Mouse (Mus musculus): Measurements from ENCODE around the gene Enthd1. TPM values are rescaled to one million over a fixed set of nuclear protein-coding genes. Genes with fewer than 3 reads are reported as not detected.

Enthd1 gene
- polyA plus RNA-seq, 1 experiment, result not detected

DNA sequence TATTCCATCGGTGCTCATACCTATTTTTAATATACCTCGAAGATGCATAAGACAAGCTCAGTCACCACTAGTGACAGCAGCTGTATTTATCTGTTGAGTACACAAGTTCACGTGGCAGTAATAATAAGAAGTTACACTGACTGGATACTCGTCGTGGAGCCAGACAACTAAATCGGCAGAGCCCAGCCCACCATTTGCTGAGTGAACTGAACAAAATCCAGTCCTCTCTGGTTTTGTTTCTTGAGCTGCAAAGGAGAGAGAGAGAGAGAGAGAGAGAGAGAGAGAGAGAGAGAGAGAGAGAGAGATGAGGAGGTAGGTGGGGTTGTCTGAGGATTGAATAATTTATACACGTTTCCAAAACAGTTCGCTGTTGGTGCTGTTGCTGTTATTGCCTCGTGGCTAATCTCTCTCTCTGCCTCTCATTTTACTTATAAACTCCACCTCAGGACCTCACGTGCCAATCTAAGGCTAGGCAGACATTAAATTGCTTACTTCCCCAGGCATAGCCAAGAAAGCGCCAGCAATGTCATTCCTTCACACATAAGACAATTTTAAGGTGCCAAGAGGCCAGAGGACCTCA, 11.5 kb upstream of the Enthd1 start:
- H3K4me3 ChIP-seq (replicated peaks), result no peak overlapping the region
- H3K9me3 ChIP-seq, result no peaks in the 10 kb centered on the region
- no peaks in the 10 kb centered on the region for H3K36me3 ChIP-seq (replicated peaks; ENCODE audit: low read length)
- H3K4me1 ChIP-seq, result peaks cover 14% of the 10 kb centered on the region
- peaks cover 67% of the 10 kb centered on the region for H3K27me3 ChIP-seq (replicated peaks)
- TF ChIP-seq FLI1 (IDR thresholded peaks at IDR 0.05; ENCODE audit: low read length) (no peak), GATA1 (IDR thresholded peaks at IDR 0.05; ENCODE audit: borderline replicate concordance, low read length) (no peak)

DNA sequence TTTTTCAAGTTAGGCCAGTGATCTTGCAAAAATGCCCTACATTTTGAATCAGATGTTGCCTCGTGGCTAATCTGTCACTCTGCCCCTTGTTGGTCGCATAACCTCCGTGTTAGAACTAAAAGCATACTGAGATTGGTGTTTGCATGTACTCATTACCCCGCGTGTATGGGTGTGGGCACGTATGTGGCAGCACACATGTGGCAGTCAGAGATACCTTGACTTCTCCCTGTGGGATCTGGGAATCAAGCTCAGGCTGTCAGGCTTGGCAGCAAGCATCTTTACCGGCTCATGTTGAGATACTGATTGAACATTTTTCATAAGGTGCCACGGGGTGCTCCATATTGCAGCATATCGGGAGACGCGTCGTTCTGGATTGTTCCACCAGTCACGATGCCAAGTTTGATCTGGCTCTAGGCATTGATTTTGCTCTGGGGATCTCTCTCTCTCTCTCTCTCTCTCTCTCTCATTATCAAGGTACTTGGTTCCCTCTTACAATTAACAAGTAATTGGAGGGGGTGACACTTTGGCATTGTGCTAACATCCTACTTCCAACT, 10.9 kb upstream of the Enthd1 start:
- Histone ChIP-seq H3K9me3 (no peaks in the 10 kb centered on the region), H3K27me3 (replicated peaks) (peaks cover 67% of the 10 kb centered on the region), H3K4me1 (peaks cover 15% of the 10 kb centered on the region), H3K4me3 (replicated peaks) (no peak overlapping the region), H3K36me3 (replicated peaks; ENCODE audit: low read length) (no peaks in the 10 kb centered on the region)
- TF ChIP-seq FLI1 (IDR thresholded peaks at IDR 0.05; ENCODE audit: low read length), result no peak
- no peak for TF ChIP-seq GATA1 (IDR thresholded peaks at IDR 0.05; ENCODE audit: borderline replicate concordance, low read length)

DNA sequence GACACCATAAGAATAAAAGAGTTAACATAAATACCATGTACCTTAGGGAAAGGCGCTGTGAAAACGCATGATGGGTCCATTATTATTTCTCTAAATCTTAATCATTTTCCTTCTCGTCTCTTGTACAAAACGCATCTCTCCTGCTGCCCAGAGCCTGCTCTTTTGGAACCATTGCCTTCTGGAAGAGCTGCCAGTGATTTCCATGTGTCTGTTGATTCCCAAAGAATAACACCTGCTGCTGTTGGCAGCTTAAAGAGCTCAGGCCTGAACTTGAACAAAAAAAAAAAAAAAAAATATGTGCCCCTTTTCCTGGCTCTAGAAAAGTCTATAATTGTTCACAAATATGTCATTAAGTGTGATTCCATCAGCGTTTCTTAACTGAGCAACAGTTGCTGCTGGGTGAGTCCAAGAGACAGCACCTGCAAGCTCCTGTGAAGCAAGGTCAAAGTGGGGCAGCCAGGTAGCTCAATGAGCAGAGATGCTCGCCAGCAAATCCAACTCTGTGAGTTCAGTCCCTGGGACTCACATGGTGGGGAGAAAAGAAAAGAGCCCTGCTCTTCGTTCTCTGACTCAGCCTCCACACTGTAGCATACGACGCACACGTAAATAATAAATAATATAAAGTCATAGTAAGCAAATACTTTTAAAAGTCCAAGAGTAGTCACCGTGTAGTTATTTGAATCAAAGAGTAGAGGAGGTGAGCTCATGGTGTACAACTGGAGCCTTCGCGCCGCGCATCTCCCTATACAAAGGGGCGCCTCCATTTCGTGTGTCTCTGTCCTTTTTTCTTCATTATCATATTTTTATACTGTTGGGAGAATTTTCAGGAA, 9.5 kb upstream of the Enthd1 start:
- Histone ChIP-seq H3K4me3 (replicated peaks) (no peak overlapping the region), H3K27me3 (replicated peaks) (peaks cover 67% of the 10 kb centered on the region), H3K36me3 (replicated peaks; ENCODE audit: low read length) (no peaks in the 10 kb centered on the region), H3K9me3 (no peaks in the 10 kb centered on the region), H3K4me1 (peaks cover 15% of the 10 kb centered on the region)
- TF ChIP-seq GATA1 (IDR thresholded peaks at IDR 0.05; ENCODE audit: borderline replicate concordance, low read length) (no peak), FLI1 (IDR thresholded peaks at IDR 0.05; ENCODE audit: low read length) (no peak)

DNA sequence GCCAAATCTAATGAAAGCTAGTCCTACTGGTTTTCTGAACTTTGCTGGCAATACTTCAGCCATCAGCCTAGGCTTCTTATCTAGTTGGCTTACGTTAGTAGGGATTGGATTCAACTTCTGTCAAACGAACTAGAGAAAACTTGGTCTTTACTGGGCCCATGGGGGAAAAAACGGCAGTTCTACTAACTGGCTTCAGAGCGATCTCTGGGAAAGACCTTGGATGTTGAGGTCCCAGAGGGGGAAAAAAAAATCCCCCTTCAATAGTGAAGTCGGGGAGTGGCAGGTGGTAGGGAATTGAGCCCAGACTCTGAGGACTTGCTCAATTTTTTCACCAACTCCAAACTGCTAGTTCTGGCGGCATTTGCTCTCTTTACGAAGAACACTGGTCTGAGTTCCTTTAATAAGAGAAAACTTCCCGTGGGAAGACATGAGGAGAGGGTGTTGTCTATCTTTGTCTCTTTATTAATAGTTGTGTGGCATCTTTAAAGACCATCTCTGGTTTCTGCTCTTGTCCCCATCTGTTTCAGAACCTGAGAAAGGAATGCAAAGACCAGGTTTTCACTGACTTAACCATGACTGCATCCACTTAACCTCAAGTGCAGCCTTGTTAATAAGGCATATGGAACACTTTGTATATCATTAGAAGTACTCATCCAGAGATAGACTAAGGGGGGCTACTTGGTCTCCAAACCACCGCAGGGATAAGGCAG, 8.0 kb upstream of the Enthd1 start:
- peaks cover 71% of the 10 kb centered on the region for H3K27me3 ChIP-seq (replicated peaks)

DNA sequence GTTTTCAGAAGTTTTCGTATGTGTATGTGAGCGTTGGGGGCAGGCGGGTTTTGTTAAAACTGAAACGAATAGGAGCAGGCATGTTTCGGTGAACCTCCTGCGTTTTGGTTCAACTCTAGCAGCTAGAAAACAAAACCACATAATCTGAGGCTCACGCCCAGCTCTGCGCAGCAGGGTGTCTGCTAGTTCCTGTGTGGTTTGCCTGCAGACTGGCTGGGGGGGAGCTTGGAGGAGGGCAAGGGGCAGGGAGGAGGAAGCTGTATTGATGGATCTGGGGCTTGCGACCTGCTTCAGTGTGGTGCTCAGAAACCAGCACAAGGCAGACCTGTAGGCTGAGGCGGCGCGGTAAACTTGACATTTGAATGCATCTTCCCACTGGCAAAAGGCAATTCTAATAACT, 7.3 kb upstream of the Enthd1 start, which contains the start of gene Grap2:
Gene Grap2, plus strand, starts transcription at position 304 of the 400 bp plus-strand sequence.
- Histone ChIP-seq H3K27me3 (replicated peaks) (peaks cover 72% of the 10 kb centered on the region), H3K4me3 (replicated peaks) (peak within 1 kb of the TSS; percentile 88), H3K9me3 (no peaks in the 10 kb centered on the region), H3K4me1 (peaks cover 16% of the 10 kb centered on the region), H3K36me3 (replicated peaks; ENCODE audit: low read length) (no peaks in the 10 kb centered on the region)
- TF ChIP-seq FLI1 (IDR thresholded peaks at IDR 0.05; ENCODE audit: low read length) (no peak), GATA1 (IDR thresholded peaks at IDR 0.05; ENCODE audit: borderline replicate concordance, low read length) (no peak)

More for the DNA sequence above, 8.0 kb upstream of the Enthd1 start:
- Histone ChIP-seq H3K4me3 (replicated peaks) (no peak overlapping the region), H3K4me1 (peaks cover 15% of the 10 kb centered on the region), H3K9me3 (no peaks in the 10 kb centered on the region), H3K36me3 (replicated peaks; ENCODE audit: low read length) (no peaks in the 10 kb centered on the region)
- TF ChIP-seq GATA1 (IDR thresholded peaks at IDR 0.05; ENCODE audit: borderline replicate concordance, low read length), result no peak
- no peak for TF ChIP-seq FLI1 (IDR thresholded peaks at IDR 0.05; ENCODE audit: low read length)

- Histone ChIP-seq H3K9me3 (no peaks in the 10 kb centered on the region), H3K4me3 (replicated peaks) (no peak overlapping the region), H3K4me1 (peaks cover 17% of the 10 kb centered on the region), H3K27me3 (replicated peaks) (peaks cover 69% of the 10 kb centered on the region), H3K36me3 (replicated peaks; ENCODE audit: low read length) (no peaks in the 10 kb centered on the region)
- TF ChIP-seq FLI1 (IDR thresholded peaks at IDR 0.05; ENCODE audit: low read length) (no peak), GATA1 (IDR thresholded peaks at IDR 0.05; ENCODE audit: borderline replicate concordance, low read length) (no peak)
Observed at GRCm38 (mm10) chr15:80571611-80572010, 6.7 kb upstream of the Enthd1 start.

- peaks cover 66% of the 10 kb centered on the region for H3K27me3 ChIP-seq (replicated peaks)
- H3K4me1 ChIP-seq, result peaks cover 17% of the 10 kb centered on the region
Observed at GRCm38 (mm10) chr15:80570226-80570625, 5.3 kb upstream of the Enthd1 start.

GRCm38 (mm10) chr15:80569205-80569604, 4.2 kb upstream of the Enthd1 start:
- Histone ChIP-seq H3K4me3 (replicated peaks) (no peak overlapping the region), H3K4me1 (peaks cover 17% of the 10 kb centered on the region)
- no peak for TF ChIP-seq FLI1 (IDR thresholded peaks at IDR 0.05; ENCODE audit: low read length)
- no peak for TF ChIP-seq GATA1 (IDR thresholded peaks at IDR 0.05; ENCODE audit: borderline replicate concordance, low read length)

More at GRCm38 (mm10) chr15:80570226-80570625, 5.3 kb upstream of the Enthd1 start:
- TF ChIP-seq FLI1 (IDR thresholded peaks at IDR 0.05; ENCODE audit: low read length), result no peak
- TF ChIP-seq GATA1 (IDR thresholded peaks at IDR 0.05; ENCODE audit: borderline replicate concordance, low read length), result no peak
- H3K36me3 ChIP-seq (replicated peaks; ENCODE audit: low read length), result no peaks in the 10 kb centered on the region
- no peaks in the 10 kb centered on the region for H3K9me3 ChIP-seq
- H3K4me3 ChIP-seq (replicated peaks), result no peak overlapping the region

DNA sequence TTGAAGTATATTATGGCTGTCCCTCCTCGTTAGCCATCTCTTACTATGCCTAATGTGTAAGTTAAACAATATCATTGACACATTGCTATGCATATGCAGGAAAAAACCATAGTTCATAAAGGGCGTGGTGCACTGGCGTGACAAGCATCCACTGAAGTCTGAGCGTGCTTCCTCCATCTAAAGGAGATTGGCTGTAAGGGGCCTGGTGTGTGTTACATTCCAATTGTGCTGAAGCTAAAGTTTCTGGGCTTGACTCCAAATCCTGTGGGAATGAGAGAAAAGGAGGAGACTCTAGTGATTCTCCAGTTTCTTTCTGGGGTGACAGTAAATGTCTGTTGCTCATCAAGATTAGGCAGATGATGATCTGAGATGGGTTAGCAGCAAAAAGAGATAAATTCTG, 2.8 kb upstream of the Enthd1 start:
- no peak overlapping the region for H3K4me3 ChIP-seq (replicated peaks)
- no peaks in the 10 kb centered on the region for H3K36me3 ChIP-seq (replicated peaks; ENCODE audit: low read length)
- no peaks in the 10 kb centered on the region for H3K9me3 ChIP-seq
- no peak for TF ChIP-seq FLI1 (IDR thresholded peaks at IDR 0.05; ENCODE audit: low read length)
- no peak for TF ChIP-seq GATA1 (IDR thresholded peaks at IDR 0.05; ENCODE audit: borderline replicate concordance, low read length)
- peaks cover 16% of the 10 kb centered on the region for H3K4me1 ChIP-seq
- H3K27me3 ChIP-seq (replicated peaks), result peaks cover 53% of the 10 kb centered on the region

More at GRCm38 (mm10) chr15:80569205-80569604, 4.2 kb upstream of the Enthd1 start:
- H3K27me3 ChIP-seq (replicated peaks), result peaks cover 62% of the 10 kb centered on the region
- H3K9me3 ChIP-seq, result no peaks in the 10 kb centered on the region
- H3K36me3 ChIP-seq (replicated peaks; ENCODE audit: low read length), result no peaks in the 10 kb centered on the region
